Comparison of ENCODE assay signal across 8 mouse cellular contexts in the genomic region with DNA sequence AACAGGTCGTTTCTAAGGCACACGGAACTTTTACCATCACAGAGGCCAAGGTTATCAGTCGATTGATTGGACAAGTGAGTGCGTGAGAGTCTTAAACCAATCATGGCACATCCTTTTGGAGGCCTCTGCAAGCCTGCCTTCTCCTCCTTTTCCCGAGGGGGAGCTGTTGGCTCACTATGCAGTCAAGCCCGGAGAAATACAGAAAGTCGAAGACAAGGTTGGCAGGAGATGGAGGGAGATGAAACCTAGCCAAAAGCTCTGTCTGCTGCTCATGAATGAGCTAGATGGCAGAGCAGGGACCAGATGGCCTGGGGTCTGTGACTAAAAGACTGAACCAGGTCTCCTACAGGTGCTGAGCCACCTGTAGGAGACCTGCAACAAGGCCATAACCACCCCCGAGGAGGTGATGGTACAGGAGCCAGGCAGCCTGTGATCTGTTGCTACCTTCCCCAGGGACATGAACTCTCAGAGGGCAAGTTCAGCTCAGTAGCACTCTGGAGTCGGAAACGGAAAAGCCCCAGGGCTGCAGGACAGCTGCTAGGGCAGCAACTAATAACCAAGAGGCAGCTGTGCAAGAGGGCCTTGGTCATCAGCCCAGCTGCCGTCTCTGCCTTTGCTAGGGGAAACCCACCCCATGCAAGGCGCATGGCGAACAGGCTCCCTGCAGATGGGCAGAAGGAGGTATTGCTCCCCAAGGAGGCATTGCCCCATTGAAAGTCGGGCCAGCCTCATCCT.
DNase-seq lines count a peak whose midpoint lies in the region; ATAC-seq and TF ChIP-seq lines count a peak whose summit lies in the region.

No protein-coding gene starts in this region.

- no peak for ATAC-seq in liver, postnatal 0 days
- no peak for ATAC-seq in liver, embryonic 12.5 days

- TF ChIP-seq EP300 in liver, postnatal 0 days (IDR thresholded peaks at IDR 0.05; ENCODE audit: low read depth), result no peak

- TF ChIP-seq POLR2A in brain, embryonic 14.5 days (IDR thresholded peaks at IDR 0.05; ENCODE audit: borderline replicate concordance, extremely low read depth, insufficient read depth, insufficient read length, poor library complexity, severe bottlenecking), result no peak
- TF ChIP-seq POLR2A in lung, adult 2 months (IDR thresholded peaks at IDR 0.05; ENCODE audit: borderline replicate concordance, extremely low read depth, low read depth, low read length), result no peak
- no peak for TF ChIP-seq POLR2A in small intestine, adult 2 months (IDR thresholded peaks at IDR 0.05; ENCODE audit: low read depth, low read length)

- H3K27ac ChIP-seq in liver, postnatal 0 days (ENCODE audit: low read depth), result no peak overlapping the region
- H3K27ac ChIP-seq in liver, embryonic 12.5 days, result no peak overlapping the region
- no peak overlapping the region for H3K27ac ChIP-seq in small intestine, adult 2 months (ENCODE audit: insufficient read depth, low read depth, low read length)

- peaks cover 16% of the 10 kb centered on the region for H3K36me3 ChIP-seq in liver, postnatal 0 days (replicated peaks; ENCODE audit: insufficient read depth, low read length)
- peaks cover 35% of the 10 kb centered on the region for H3K36me3 ChIP-seq in liver, embryonic 12.5 days
- H3K36me3 ChIP-seq in small intestine, adult 2 months (ENCODE audit: control insufficient read depth, insufficient read depth, low read length), result peaks cover 18% of the 10 kb centered on the region

- TF ChIP-seq CTCF in liver, postnatal 0 days (IDR thresholded peaks at IDR 0.05; ENCODE audit: low read depth), result peak; percentile 61
- peak; percentile 58; the same call in 1 of the 2 replicates for TF ChIP-seq CTCF in brain, embryonic 14.5 days (IDR thresholded peaks at IDR 0.05; ENCODE audit: borderline replicate concordance, extremely low read depth, insufficient read depth, insufficient read length)
- peak; percentile 67 for TF ChIP-seq CTCF in lung, adult 2 months (IDR thresholded peaks at IDR 0.05; ENCODE audit: insufficient read depth, low read length)
- TF ChIP-seq CTCF in small intestine, adult 2 months (IDR thresholded peaks at IDR 0.05; ENCODE audit: extremely low read depth, insufficient read length, insufficient replicate concordance, low read depth, low read length), result peak; percentile 36; the same call in 1 of the 2 replicates

- H3K9me3 ChIP-seq in liver, postnatal 0 days (ENCODE audit: low read length), result peaks cover 4% of the 10 kb centered on the region
- H3K9me3 ChIP-seq in liver, embryonic 12.5 days (replicated peaks), result peaks cover 6% of the 10 kb centered on the region

- no peaks in the 10 kb centered on the region for H3K27me3 ChIP-seq in liver, postnatal 0 days (ENCODE audit: insufficient read depth, low read length)
- no peaks in the 10 kb centered on the region for H3K27me3 ChIP-seq in liver, embryonic 12.5 days (replicated peaks)
- no peaks in the 10 kb centered on the region for H3K27me3 ChIP-seq in small intestine, adult 2 months (ENCODE audit: control insufficient read depth, insufficient read depth, low read length)

- no peak overlapping the region for H3K9ac ChIP-seq in liver, postnatal 0 days (replicated peaks)
- no peak overlapping the region for H3K9ac ChIP-seq in liver, embryonic 12.5 days

- no peak overlapping the region for H3K4me3 ChIP-seq in liver, postnatal 0 days (ENCODE audit: low read depth, low read length)
- H3K4me3 ChIP-seq in liver, embryonic 12.5 days, result no peak overlapping the region
- no peak overlapping the region for H3K4me3 ChIP-seq in lung, adult 2 months (replicated peaks; ENCODE audit: extremely low read depth, low read depth, low read length)
- H3K4me3 ChIP-seq in small intestine, adult 2 months (ENCODE audit: low read depth, low read length), result no peak overlapping the region

- peaks cover 5% of the 10 kb centered on the region; the same call in 1 of the 2 replicates for H3K4me1 ChIP-seq in liver, postnatal 0 days (ENCODE audit: insufficient read depth)
- H3K4me1 ChIP-seq in liver, embryonic 12.5 days, result 0 out of 2 replicates have a peak, but pooled peaks cover 16% of the 10 kb centered on the region
- no peaks in the 10 kb centered on the region for H3K4me1 ChIP-seq in lung, adult 2 months (ENCODE audit: control insufficient read depth, insufficient read depth, low read length)
- no peaks in the 10 kb centered on the region for H3K4me1 ChIP-seq in small intestine, adult 2 months (ENCODE audit: control insufficient read depth, insufficient read depth, insufficient read length, low read length)

- DNase-seq in liver, postnatal 0 days, result no peak
- peak; percentile 94 for DNase-seq in brain, embryonic 14.5 days (ENCODE audit: low read depth)
- DNase-seq in frontal cortex, postnatal 25 days (ENCODE audit: low spot score in 2 of 2), result peak; percentile 20 to 49
- peak; percentile 57 to 63 for DNase-seq in kidney, postnatal 36 days
- no peak for DNase-seq in lung, adult 2 months
- DNase-seq in spleen, postnatal 36 days (ENCODE audit: low spot score in 2 of 2), result no peak

- WGBS in liver, postnatal 0 days (ENCODE audit: insufficient replicate concordance), result 65% methylated on average over 14 of the region's 14 CpGs
- WGBS in liver, embryonic 12.5 days (ENCODE audit: insufficient replicate concordance), result 64% methylated on average over 14 of the region's 14 CpGs
- WGBS in lung, adult 2 months, result 50% methylated on average over 14 of the region's 14 CpGs
- WGBS in small intestine, adult 2 months, result 60% methylated on average over 14 of the region's 14 CpGs

- H3K4me2 ChIP-seq in liver, postnatal 0 days (ENCODE audit: low read depth, low read length), result no peak overlapping the region
- no peak overlapping the region for H3K4me2 ChIP-seq in liver, embryonic 12.5 days

Comparison
In these comparisons a context has a peak if more than half of its experiments do, and no peak if none do; other contexts are left out.
1. DNase-seq: peak in brain, embryonic 14.5 days (single experiment), frontal cortex, postnatal 25 days (2 of 2) and kidney, postnatal 36 days (2 of 2); none in liver, postnatal 0 days (single experiment), lung, adult 2 months (single experiment) and spleen, postnatal 36 days (0 of 2).
2. Peak in every context shown above with its lines, with median percentiles within 50 percentile points of each other: CTCF ChIP-seq.